Mouse (Mus musculus) neural tube, embryonic 11.5 days (tissue): ENCODE data around the gene Rarres2. TPM values are rescaled to one million over a fixed set of nuclear protein-coding genes. Genes with fewer than 3 reads are reported as not detected.

ENCODE experiments used
- ATAC-seq: fragments of 200-750 bp; cut with Nextera tagmentation; 2 replicates; pipeline ENCODE4 v1.8.0; 2017; ENCODE audit warnings: moderate number of reproducible peaks, mild to moderate bottlenecking, moderate TSS enrichment, moderate library complexity; ENCODE audit not compliant: insufficient read depth, low FRiP score, low TSS enrichment
- DNase-seq: peaks from one replicate; pipeline ENCODE4 v3.0.0-alpha.2; 2015; ENCODE audit warnings: low spot score
- H3K27ac ChIP-seq: fragments of 300-500 bp; sonication (generic); 2 replicates; pipeline ENCODE4 v1.5.1; 2014; ENCODE audit warnings: low read depth, mild to moderate bottlenecking, low read length
- H3K27me3 ChIP-seq: fragments of 300-500 bp; sonication (generic); 2 replicates; pipeline ENCODE4 v1.6.1; 2014; ENCODE audit warnings: mild to moderate bottlenecking, low read length, mixed read lengths; ENCODE audit not compliant: control insufficient read depth, insufficient read depth
- H3K36me3 ChIP-seq: fragments of 300-500 bp; sonication (generic); 2 replicates; pipeline ENCODE4 v1.6.1; 2014; ENCODE audit warnings: mild to moderate bottlenecking, low read length, moderate library complexity, mixed read lengths; ENCODE audit not compliant: control insufficient read depth, insufficient read depth
- H3K4me1 ChIP-seq: fragments of 300-500 bp; sonication (generic); 2 replicates; pipeline ENCODE4 v1.6.1; 2014; ENCODE audit warnings: low read length, mixed read lengths; ENCODE audit not compliant: control insufficient read depth, insufficient read depth
- H3K4me2 ChIP-seq: fragments of 300-500 bp; sonication (generic); 2 replicates; pipeline ENCODE4 v1.6.1; 2014; ENCODE audit warnings: low read depth, mild to moderate bottlenecking, moderate library complexity
- H3K4me3 ChIP-seq: fragments of 300-500 bp; sonication (generic); 2 replicates; pipeline ENCODE4 v1.5.1; 2014; ENCODE audit warnings: low read depth, low read length
- H3K9ac ChIP-seq: fragments of 300-500 bp; sonication (generic); 2 replicates; pipeline ENCODE4 v1.6.1; 2014; ENCODE audit warnings: mild to moderate bottlenecking, low read length
- H3K9me3 ChIP-seq: fragments of 300-500 bp; sonication (generic); 2 replicates; pipeline ENCODE4 v1.6.1; 2016; ENCODE audit warnings: low read length; ENCODE audit not compliant: control insufficient read depth
- WGBS: fragments of 180-500 bp; shearing (Covaris S2); extraction: QIAGEN DNeasy Blood & Tissue Kit; methylation state at CpG from one replicate; pipeline ENCODE4 v1.1.7; 2014; 5-methylcytosine and 5-hydroxymethylcytosine counted together
- polyA plus RNA-seq: library from polyadenylated mRNA; unstranded; fragments of >200 nt; fragmentation: Nextera tagmentation; extraction: Ambion mirVana; gene quantifications from 2 replicates; pipeline ENCODE4 v1.2.1, GENCODE M21; 2014

Rarres2 gene
- polyA plus RNA-seq, 1 experiment from 2014 or later, result 1.6 TPM

DNA sequence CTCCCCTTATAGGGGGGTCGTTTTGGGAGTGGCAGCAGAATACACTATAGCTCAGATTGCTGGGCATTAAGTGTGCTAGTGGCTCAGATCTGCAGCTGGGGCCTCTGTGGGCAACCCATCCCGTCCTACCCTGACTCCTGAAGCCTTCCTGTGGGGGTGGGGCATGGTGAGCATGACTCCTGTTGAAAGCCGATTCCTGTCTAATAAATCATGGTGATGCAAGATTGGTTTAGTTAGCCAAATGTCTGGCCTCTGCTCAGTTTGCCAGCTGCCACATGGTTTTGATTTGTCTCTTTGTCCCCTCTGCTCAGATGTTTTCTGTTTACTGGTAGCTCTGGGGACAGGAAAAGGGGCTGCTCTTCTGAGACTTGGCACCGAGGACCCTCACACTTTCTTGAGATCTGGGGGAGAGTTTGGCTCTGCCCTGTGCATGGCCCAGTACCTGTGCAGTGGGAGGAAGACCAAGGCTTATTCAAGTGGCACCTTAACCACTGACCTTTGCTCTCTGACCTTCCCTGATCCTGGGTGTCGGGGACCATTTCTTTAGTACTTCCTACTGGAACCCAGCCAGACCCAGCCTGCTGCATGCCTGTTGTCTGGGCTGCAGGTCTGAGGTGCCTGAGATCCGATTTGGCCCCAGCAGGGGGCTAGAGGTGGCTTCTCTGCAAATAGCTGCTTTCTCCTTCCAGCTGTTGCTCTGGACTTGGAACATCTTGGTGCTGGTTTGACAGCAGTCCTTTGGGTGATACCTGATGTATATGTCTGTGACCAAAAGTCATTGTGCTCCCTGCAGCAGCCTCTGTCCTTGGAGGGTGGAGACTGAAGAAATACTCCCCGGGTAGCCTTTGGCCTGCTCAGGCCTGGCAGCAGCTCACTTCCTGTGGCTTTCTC, 30.8 kb downstream of the Rarres2 start:
- Histone ChIP-seq H3K4me2 (no peak overlapping the region), H3K9me3 (no peaks in the 10 kb centered on the region), H3K4me3 (no peak overlapping the region), H3K27me3 (no peaks in the 10 kb centered on the region), H3K4me1 (peaks cover 7% of the 10 kb centered on the region), H3K27ac (0 out of 2 replicates have a peak overlapping the region, but pooled peaks have one; percentile 35), H3K9ac (no peak overlapping the region), H3K36me3 (no peaks in the 10 kb centered on the region)
- WGBS, result 35% methylated on average over 7 of the region's 7 CpGs
- ATAC-seq, result no peak
- peak; percentile 27 for DNase-seq

DNA sequence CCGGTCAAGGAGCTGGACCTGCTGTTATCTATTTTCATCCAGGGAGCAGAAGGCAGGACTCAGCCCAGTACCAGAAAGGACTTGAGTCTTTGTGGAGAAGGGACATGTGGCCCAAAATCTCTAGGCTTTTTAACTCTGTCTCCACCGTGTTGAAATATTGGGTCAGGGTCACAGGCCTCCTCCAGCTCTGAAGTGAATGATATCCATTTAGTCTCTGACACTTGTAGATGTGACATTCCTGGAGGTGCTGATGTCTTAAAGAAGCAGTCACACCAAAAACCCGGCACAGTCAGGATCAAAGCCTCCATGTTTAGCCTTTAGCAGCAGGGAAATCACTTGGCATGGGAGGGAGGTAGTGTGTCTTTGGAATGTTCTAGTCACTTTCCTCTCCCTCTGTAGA, 31.9 kb downstream of the Rarres2 start:
- 47% methylated on average over 3 of the region's 3 CpGs for WGBS
- Histone ChIP-seq H3K9ac (no peak overlapping the region), H3K27ac (no peak overlapping the region), H3K9me3 (no peaks in the 10 kb centered on the region), H3K36me3 (no peaks in the 10 kb centered on the region), H3K4me3 (no peak overlapping the region), H3K4me2 (no peak overlapping the region), H3K27me3 (no peaks in the 10 kb centered on the region), H3K4me1 (peaks cover 7% of the 10 kb centered on the region)
- ATAC-seq (no peak), DNase-seq (no peak)

DNA sequence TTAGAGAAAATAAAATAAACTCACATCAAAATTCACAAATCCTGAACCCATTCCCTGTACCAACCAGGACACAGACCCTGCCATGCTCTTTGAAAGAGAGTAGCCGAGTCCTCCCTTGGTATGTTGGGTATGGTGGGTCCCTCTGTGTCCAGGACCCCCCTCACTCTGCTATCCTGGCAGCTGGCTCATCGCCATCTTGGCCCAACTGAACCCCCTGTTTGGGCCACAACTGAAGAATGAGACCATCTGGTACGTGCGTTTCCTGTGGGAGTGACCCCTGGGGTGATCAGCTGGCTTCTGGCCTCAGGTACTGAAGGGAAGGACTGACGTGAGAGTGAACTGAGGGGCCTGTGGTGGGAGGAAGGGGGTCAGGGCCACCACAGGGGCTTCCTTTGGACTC, 32.7 kb downstream of the Rarres2 start:
- Histone ChIP-seq H3K27ac (no peak overlapping the region), H3K36me3 (no peaks in the 10 kb centered on the region), H3K9ac (no peak overlapping the region), H3K9me3 (no peaks in the 10 kb centered on the region), H3K4me2 (no peak overlapping the region), H3K27me3 (no peaks in the 10 kb centered on the region), H3K4me1 (peaks cover 7% of the 10 kb centered on the region), H3K4me3 (no peak overlapping the region)
- DNase-seq (no peak), ATAC-seq (no peak)
- 55% methylated on average over 5 of the region's 5 CpGs for WGBS

DNA sequence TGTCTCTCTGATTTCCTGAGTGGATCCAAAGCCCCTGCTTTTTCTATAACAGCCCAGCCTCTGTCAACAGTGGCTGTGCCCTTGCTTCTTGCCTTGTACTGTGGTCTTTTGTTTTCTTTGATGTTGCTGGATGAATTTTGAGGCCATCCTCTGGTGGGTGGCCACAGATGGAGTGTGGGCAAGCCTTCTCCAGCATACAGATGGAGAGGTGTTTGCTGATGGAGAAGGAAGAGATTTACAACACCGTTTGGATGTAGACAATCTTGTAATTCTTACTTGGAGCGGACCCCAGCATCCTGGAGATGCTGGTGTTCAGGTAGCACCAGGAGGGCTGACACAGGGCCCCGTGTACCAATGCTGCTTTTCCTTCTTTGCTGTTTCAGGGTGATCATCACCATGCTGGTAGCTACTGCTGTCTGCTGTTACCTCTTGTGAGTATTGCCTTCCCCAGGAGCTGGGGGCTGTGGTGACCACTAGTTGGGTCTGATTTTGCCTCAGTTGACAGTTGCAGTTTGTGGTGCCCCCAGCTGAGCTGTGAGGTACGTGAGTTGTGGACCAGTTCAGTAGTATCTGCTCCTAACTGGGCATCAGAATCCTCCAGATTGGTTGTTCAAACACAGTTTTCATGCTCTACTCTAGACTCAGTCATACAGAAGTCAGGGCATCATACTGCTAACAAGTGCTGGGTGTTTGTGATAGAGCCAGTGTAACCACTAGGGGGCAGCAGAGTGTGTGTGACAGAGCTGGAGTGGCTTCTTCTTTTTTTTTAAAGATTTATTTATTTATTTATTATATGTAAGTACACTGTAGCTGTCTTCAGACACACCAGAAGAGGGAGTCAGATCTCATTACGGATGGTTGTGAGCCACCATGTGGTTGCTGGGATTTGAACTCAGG, 33.5 kb downstream of the Rarres2 start:
- no peaks in the 10 kb centered on the region for H3K27me3 ChIP-seq
- H3K9ac ChIP-seq, result no peak overlapping the region
- peaks cover 7% of the 10 kb centered on the region for H3K4me1 ChIP-seq
- H3K4me3 ChIP-seq, result no peak overlapping the region
- DNase-seq (peak; percentile 65), ATAC-seq (no peak)
- no peak overlapping the region for H3K4me2 ChIP-seq
- no peaks in the 10 kb centered on the region for H3K36me3 ChIP-seq
- no peak overlapping the region for H3K27ac ChIP-seq
- H3K9me3 ChIP-seq, result no peaks in the 10 kb centered on the region
- 77% methylated on average over 4 of the region's 5 CpGs for WGBS

DNA sequence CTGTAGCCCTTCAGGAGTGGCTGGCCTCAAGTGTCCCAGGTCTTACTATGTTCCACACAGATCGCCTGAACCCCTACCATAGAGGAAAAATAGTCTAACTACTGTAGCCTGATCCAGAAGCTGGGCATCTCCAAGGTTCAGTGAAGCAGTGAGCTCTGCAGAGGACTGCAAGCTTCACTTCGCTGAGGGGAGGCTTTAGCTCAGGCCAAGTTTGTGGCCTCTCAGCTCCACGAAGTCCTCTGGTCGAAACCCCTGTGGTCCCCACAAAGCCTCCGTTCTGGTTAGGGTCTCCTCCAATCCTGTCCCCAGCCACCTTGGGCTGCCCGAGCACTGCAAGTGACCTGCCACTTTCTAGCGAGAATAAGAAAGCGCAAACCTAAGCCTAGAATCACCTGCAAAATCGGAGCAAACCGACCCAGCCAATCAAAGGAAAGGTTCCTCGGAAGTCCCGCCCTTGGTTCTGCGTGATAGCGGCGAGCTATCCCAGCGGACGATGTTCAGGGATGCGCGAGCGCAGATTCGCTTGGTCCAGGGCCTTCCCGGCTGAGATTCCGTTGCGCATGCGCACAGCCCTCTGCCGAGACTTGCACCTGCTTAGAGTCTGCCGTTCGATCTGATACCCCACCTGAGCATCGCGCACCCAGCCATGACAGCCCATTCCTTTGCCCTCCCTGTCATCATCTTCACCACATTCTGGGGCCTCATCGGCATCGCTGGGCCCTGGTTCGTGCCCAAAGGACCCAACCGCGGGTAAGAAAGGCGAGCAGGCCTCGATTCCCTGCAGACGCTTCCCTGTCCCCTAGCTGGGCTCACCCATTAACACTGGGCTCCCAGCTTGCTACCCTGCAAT, 35.3 kb downstream of the Rarres2 start, which contains the start of gene Atp6v0e2:
Gene Atp6v0e2, plus strand, starts transcription at position 511 of the 850 bp plus-strand sequence.
- 5% methylated on average over 38 of the region's 38 CpGs for WGBS
- Histone ChIP-seq H3K4me3 (peak within 1 kb of the TSS; percentile 49), H3K9ac (peak within 1 kb of the TSS; percentile 70), H3K4me2 (peak within 1 kb of the TSS; percentile 69), H3K27me3 (no peaks in the 10 kb centered on the region), H3K36me3 (no peaks in the 10 kb centered on the region), H3K9me3 (no peaks in the 10 kb centered on the region), H3K4me1 (peaks cover 7% of the 10 kb centered on the region), H3K27ac (no peak within 1 kb of the TSS)
- ATAC-seq, result peak; percentile 91
- DNase-seq, result peak; percentile 93

DNA sequence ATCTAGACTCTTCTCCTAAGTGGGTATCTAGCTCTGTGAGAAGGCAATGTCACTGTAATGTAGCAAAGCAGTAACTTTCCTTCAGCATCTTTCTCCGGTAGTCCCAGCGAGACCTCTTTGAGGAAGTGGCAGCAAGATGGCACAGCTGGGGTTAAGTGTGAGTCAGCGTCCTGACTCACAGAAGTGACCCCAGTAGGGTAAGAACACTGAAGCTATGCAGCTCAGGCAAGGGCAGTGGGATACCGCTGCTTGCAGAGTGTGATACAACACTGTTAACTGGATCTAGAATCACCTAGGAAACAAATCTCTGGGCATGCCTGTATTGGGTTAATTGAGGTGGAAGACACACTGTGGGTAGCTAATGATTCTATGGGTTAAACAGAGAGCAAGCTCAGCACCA, 36.5 kb downstream of the Rarres2 start:
- no peaks in the 10 kb centered on the region for H3K36me3 ChIP-seq
- H3K4me3 ChIP-seq, result no peak overlapping the region
- peaks cover 7% of the 10 kb centered on the region for H3K4me1 ChIP-seq
- H3K4me2 ChIP-seq, result no peak overlapping the region
- DNase-seq (no peak), ATAC-seq (no peak)
- H3K27me3 ChIP-seq, result no peaks in the 10 kb centered on the region
- no peaks in the 10 kb centered on the region for H3K9me3 ChIP-seq
- no peak overlapping the region for H3K9ac ChIP-seq
- H3K27ac ChIP-seq, result no peak overlapping the region
- 76% methylated on average over 4 of the region's 4 CpGs for WGBS

DNA sequence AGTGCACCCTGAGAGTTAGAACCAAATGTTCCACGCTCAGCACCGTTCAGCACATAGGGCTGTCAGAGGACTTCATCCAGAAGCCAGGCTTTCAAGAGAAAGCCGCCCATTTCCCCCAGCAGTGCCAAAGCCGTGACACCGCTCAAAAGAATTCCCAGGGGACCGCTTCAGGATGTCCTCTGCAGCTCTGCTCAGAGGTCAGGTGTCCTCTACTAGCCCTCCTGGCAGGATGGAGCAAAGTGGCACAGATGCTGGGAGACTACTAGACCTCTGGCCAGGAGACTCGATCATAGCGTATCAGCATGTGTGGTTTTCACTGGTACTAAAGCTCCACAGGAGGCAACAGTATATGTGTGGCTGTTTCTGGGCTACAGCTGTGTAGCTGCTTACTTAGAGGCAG, 37.7 kb downstream of the Rarres2 start:
- DNase-seq (no peak), ATAC-seq (no peak)
- Histone ChIP-seq H3K36me3 (no peaks in the 10 kb centered on the region), H3K4me1 (peaks cover 7% of the 10 kb centered on the region), H3K4me2 (no peak overlapping the region), H3K9ac (no peak overlapping the region), H3K27ac (no peak overlapping the region), H3K27me3 (no peaks in the 10 kb centered on the region), H3K4me3 (no peak overlapping the region), H3K9me3 (no peaks in the 10 kb centered on the region)
- WGBS, result 85% methylated on average over 8 of the region's 8 CpGs

DNA sequence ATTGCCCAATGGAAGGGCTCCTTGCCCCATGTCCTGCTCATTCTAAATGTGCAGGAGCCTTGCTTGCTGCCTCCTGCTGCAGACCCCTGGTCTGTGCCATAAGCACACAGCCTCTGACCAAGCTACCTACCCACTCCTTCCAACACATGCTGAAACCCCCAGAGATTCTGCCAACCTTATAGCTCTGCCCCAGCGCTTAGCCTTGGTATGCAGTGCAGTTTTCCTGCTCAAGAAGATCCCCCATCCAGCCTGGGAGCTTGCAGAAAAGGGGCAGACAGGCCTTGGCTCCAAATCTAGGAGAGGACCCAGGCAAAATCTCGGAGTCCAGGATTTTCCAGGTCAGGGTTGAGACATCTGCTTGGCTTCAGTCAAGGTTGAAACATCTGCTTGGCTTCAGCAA, 39.1 kb downstream of the Rarres2 start:
- ATAC-seq (no peak), DNase-seq (no peak)

More for the DNA sequence above, 39.1 kb downstream of the Rarres2 start:
- H3K9me3 ChIP-seq, result no peaks in the 10 kb centered on the region
- 80% methylated on average over 2 of the region's 2 CpGs for WGBS
- peaks cover 4% of the 10 kb centered on the region; the same call in 1 of the 2 replicates for H3K36me3 ChIP-seq
- H3K27me3 ChIP-seq, result no peaks in the 10 kb centered on the region
- no peak overlapping the region for H3K4me3 ChIP-seq
- H3K4me1 ChIP-seq, result peaks cover 5% of the 10 kb centered on the region
- no peak overlapping the region for H3K9ac ChIP-seq
- no peak overlapping the region for H3K27ac ChIP-seq
- no peak overlapping the region for H3K4me2 ChIP-seq
